Mouse (Mus musculus) heart, embryonic 12.5 days (tissue): ENCODE measurements around the gene Rsph10b. TPM values are rescaled to one million over a fixed set of nuclear protein-coding genes. Genes with fewer than 3 reads are reported as not detected.

Experiments used
- ATAC-seq: fragments of 200-750 bp; cut with Nextera tagmentation; 2 replicates; pipeline ENCODE4 v1.8.0; 2017; ENCODE audit warnings: moderate TSS enrichment, moderate library complexity; ENCODE audit not compliant: insufficient number of reproducible peaks, low FRiP score
- H3K27ac ChIP-seq: fragments of 300-500 bp; sonication (generic); 2 replicates; pipeline ENCODE4 v1.5.1; 2016; ENCODE audit warnings: mild to moderate bottlenecking, moderate library complexity; ENCODE audit not compliant: poor library complexity, severe bottlenecking
- H3K27me3 ChIP-seq: fragments of 300-500 bp; sonication (generic); replicated peaks from 2 replicates; pipeline ENCODE4 v1.6.1; 2016; ENCODE audit warnings: mild to moderate bottlenecking, moderate library complexity
- H3K36me3 ChIP-seq: fragments of 300-500 bp; sonication (generic); 2 replicates; pipeline ENCODE4 v1.6.1; 2016; ENCODE audit warnings: mild to moderate bottlenecking, moderate library complexity
- H3K4me1 ChIP-seq: fragments of 300-500 bp; sonication (generic); replicated peaks from 2 replicates; pipeline ENCODE4 v1.6.1; 2016; ENCODE audit warnings: mild to moderate bottlenecking
- H3K4me2 ChIP-seq: fragments of 300-500 bp; sonication (generic); 2 replicates; pipeline ENCODE4 v1.6.1; 2016; ENCODE audit warnings: mild to moderate bottlenecking, moderate library complexity
- H3K4me3 ChIP-seq: fragments of 300-500 bp; sonication (generic); 2 replicates; pipeline ENCODE4 v1.5.1; 2016; ENCODE audit warnings: mild to moderate bottlenecking
- H3K9ac ChIP-seq: fragments of 300-500 bp; sonication (generic); 2 replicates; pipeline ENCODE4 v1.6.1; 2016; ENCODE audit warnings: mild to moderate bottlenecking, moderate library complexity
- H3K9me3 ChIP-seq: fragments of 300-500 bp; sonication (generic); replicated peaks from 2 replicates; pipeline ENCODE4 v1.6.1; 2016; ENCODE audit warnings: mild to moderate bottlenecking, moderate library complexity
- WGBS: fragments of 180-500 bp; shearing (Covaris S2); methylation state at CpG from one replicate; pipeline ENCODE4 v1.1.7; 2016; 5-methylcytosine and 5-hydroxymethylcytosine counted together
- polyA plus RNA-seq: library from polyadenylated mRNA; unstranded; fragments of >200 nt; fragmentation: Nextera tagmentation; extraction: Ambion mirVana; gene quantifications from 2 replicates; pipeline ENCODE4 v1.2.1, GENCODE M21; 2016

The Rsph10b gene
- polyA plus RNA-seq, 1 experiment from 2014 or later: 1.3 TPM

GRCm38 (mm10) chr5:143933875-143934274, 1.0 kb downstream of the Rsph10b start:
- no peak overlapping the region for H3K4me2 ChIP-seq
- H3K4me3 ChIP-seq: no peak overlapping the region
- 0 out of 2 replicates have a peak, but pooled peaks cover 8% of the 10 kb centered on the region for H3K4me1 ChIP-seq
- H3K27me3 ChIP-seq: no peaks in the 10 kb centered on the region
- 76% methylated on average over 1 of the region's 1 CpGs for WGBS
- no peaks in the 10 kb centered on the region for H3K9me3 ChIP-seq
- ATAC-seq: no peak
- H3K27ac ChIP-seq: no peak overlapping the region
- H3K36me3 ChIP-seq: peaks cover 35% of the 10 kb centered on the region
- no peak overlapping the region for H3K9ac ChIP-seq

GRCm38 (mm10) chr5:143936156-143936555, 3.3 kb downstream of the Rsph10b start:
- H3K27ac ChIP-seq: no peak overlapping the region
- 71% methylated on average over 9 of the region's 9 CpGs for WGBS
- no peak overlapping the region for H3K4me3 ChIP-seq
- no peak overlapping the region for H3K9ac ChIP-seq
- no peak for ATAC-seq
- no peaks in the 10 kb centered on the region for H3K27me3 ChIP-seq
- peaks cover 14% of the 10 kb centered on the region for H3K36me3 ChIP-seq
- H3K9me3 ChIP-seq: 0 out of 2 replicates have a peak, but pooled peaks cover 3% of the 10 kb centered on the region
- H3K4me1 ChIP-seq: 0 out of 2 replicates have a peak, but pooled peaks cover 8% of the 10 kb centered on the region
- H3K4me2 ChIP-seq: no peak overlapping the region

DNA sequence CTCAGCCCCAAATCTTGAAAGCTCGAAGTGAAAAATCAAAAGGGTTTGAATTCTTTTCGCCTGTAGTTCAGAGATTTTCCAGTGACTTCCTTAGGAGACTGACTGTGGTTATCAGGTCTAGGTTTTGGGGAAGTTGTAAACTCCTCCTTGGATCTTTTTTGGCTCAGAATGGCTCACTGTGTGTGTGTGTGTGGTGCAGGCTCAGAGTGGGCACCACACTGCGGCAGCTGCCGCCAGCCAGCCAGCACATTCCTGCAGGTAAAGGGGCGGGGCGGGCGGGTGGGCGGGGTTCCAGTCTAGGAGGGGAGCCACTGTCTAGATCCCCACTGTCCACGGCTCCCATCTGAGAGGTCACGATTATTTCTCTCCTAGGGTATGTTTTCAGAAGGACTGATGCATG, 8.8 kb downstream of the Rsph10b start:
- WGBS: 12% methylated on average over 10 of the region's 10 CpGs
- H3K27me3 ChIP-seq: no peaks in the 10 kb centered on the region
- no peak overlapping the region for H3K27ac ChIP-seq
- H3K4me3 ChIP-seq: no peak overlapping the region
- no peak for ATAC-seq
- H3K9me3 ChIP-seq: peaks cover 9% of the 10 kb centered on the region
- H3K36me3 ChIP-seq: no peaks in the 10 kb centered on the region
- no peak overlapping the region for H3K9ac ChIP-seq
- no peak overlapping the region for H3K4me2 ChIP-seq
- 0 out of 2 replicates have a peak, but pooled peaks cover 3% of the 10 kb centered on the region for H3K4me1 ChIP-seq

GRCm38 (mm10) chr5:143943231-143944125, 10.6 kb downstream of the Rsph10b start:
- ATAC-seq: no peak
- Histone ChIP-seq H3K4me1 (no peaks in the 10 kb centered on the region), H3K4me2 (no peak overlapping the region), H3K9ac (no peak overlapping the region), H3K4me3 (no peak overlapping the region), H3K27me3 (no peaks in the 10 kb centered on the region), H3K36me3 (no peaks in the 10 kb centered on the region), H3K27ac (no peak overlapping the region), H3K9me3 (peaks cover 9% of the 10 kb centered on the region)
- WGBS: 78% methylated on average over 14 of the region's 14 CpGs

- Histone ChIP-seq H3K27ac (no peak overlapping the region), H3K4me1 (no peaks in the 10 kb centered on the region), H3K36me3 (no peaks in the 10 kb centered on the region), H3K27me3 (no peaks in the 10 kb centered on the region), H3K4me3 (no peak overlapping the region), H3K9ac (no peak overlapping the region), H3K4me2 (no peak overlapping the region), H3K9me3 (peaks cover 6% of the 10 kb centered on the region)
- 79% methylated on average over 12 of the region's 12 CpGs for WGBS
- ATAC-seq: no peak
Observed at GRCm38 (mm10) chr5:143948361-143948760, 15.5 kb downstream of the Rsph10b start.

DNA sequence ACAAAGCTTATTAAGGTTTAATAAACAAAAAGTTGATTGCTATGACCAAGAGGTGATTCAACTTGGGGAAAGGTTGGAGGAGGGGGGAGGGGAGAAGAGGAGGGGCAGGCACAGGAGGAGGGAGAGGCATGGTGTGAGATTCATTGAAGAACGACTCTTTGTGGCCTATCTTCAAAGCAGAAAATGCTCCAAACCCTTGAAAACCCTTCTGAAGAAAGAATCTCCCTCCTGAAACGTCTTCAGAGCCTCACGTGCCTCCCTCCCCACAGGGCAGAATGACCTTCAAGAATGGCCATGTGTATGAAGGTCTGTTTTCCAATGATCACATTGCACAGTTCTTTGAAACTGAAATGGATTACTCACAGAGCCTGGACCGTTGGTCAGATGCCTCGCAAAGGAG, 17.2 kb downstream of the Rsph10b start:
- H3K4me2 ChIP-seq: no peak overlapping the region
- no peak for ATAC-seq
- no peaks in the 10 kb centered on the region for H3K27me3 ChIP-seq
- no peaks in the 10 kb centered on the region for H3K4me1 ChIP-seq
- H3K9ac ChIP-seq: no peak overlapping the region
- H3K9me3 ChIP-seq: peaks cover 2% of the 10 kb centered on the region
- no peaks in the 10 kb centered on the region for H3K36me3 ChIP-seq
- 42% methylated on average over 5 of the region's 5 CpGs for WGBS
- H3K4me3 ChIP-seq: no peak overlapping the region
- no peak overlapping the region for H3K27ac ChIP-seq

DNA sequence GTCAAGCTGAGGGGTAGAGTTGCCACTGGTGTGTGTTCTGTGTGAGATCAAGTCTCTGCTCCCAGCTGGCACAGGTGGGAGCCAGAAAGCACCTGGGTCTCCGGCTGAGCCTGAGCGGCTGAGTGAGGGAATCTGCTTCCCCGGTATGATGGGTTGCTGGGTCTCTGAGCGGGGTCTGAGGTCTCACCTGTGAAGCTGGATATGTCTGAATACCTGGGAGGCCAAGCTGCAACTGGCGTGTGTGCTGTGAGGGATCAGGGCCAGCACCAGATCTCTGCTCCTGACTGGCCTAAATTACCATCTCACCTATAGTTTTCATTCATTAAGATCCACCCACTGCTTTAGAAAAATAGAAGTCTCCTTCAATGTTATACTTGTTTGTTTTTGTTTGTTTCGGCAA, 24.3 kb downstream of the Rsph10b start:
- Histone ChIP-seq H3K27ac (no peak overlapping the region), H3K4me3 (no peak overlapping the region), H3K27me3 (no peaks in the 10 kb centered on the region), H3K9me3 (peaks cover 10% of the 10 kb centered on the region), H3K4me1 (no peaks in the 10 kb centered on the region), H3K9ac (no peak overlapping the region), H3K36me3 (no peaks in the 10 kb centered on the region), H3K4me2 (no peak overlapping the region)
- ATAC-seq: no peak
- 89% methylated on average over 6 of the region's 6 CpGs for WGBS

DNA sequence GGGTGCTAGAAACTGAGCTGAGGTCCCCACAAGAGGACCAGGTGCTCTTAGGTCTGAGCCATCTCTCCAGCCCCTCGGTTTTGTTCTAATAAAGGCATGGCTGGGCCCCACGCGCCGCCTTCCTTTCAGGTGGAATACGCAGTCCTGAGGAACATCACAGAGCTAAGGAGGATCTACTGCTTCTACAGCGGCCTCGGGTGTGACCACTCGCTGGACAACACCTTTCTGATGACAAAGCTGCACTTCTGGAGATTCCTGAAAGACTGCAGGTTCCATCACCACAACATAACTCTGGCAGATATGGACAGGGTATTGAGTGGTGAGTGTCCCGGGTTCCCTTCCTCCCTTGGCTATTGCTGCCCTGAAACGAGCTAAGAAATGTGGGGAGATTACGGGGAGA, 26.7 kb downstream of the Rsph10b start:
- Histone ChIP-seq H3K4me3 (no peak overlapping the region), H3K9me3 (peaks cover 10% of the 10 kb centered on the region), H3K27ac (no peak overlapping the region), H3K36me3 (no peaks in the 10 kb centered on the region), H3K4me2 (no peak overlapping the region), H3K4me1 (no peaks in the 10 kb centered on the region), H3K27me3 (no peaks in the 10 kb centered on the region), H3K9ac (no peak overlapping the region)
- no peak for ATAC-seq
- WGBS: 87% methylated on average over 11 of the region's 11 CpGs

GRCm38 (mm10) chr5:143961176-143961575, 28.3 kb downstream of the Rsph10b start:
- Histone ChIP-seq H3K4me3 (no peak overlapping the region), H3K36me3 (no peaks in the 10 kb centered on the region), H3K9ac (no peak overlapping the region), H3K27me3 (no peaks in the 10 kb centered on the region), H3K9me3 (peaks cover 10% of the 10 kb centered on the region), H3K27ac (no peak overlapping the region), H3K4me1 (no peaks in the 10 kb centered on the region), H3K4me2 (no peak overlapping the region)
- ATAC-seq: no peak
- 84% methylated on average over 8 of the region's 8 CpGs for WGBS

DNA sequence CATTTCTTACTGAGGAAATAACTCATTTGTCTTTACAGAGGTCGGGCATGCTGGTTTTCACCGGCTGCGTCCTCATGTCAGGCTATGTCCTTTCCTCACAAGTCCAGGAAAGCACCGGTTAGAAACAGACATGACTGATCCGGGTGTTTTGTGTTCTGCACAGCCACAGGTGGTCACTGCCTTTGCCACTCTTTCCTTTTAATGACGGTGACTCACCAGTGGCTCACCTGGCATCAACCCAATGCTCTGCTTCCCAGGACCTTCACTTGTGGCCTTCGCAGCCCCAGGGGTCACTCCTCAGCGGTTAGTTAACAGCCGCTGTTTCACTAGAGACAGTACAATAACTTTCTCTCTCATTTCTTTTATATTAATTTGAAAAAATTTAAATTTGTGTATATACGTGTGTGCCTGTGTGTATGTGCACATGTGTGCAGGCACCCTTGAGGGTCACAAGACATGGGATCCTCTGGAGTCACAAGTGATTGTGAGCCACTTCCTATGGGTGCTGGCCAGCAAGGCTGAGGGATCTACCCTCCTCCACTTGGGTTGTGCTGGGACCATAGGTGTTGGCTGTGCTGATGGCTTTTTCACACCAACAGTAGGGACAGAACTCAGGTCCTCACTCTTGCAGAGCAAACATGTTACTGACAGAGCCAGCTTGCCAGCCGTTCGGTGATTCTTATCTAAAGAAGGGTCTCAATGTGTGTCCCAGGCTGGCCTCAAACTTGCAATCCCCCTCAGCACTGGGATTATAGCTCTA, 32.9 kb downstream of the Rsph10b start:
- Histone ChIP-seq H3K27ac (no peak overlapping the region), H3K4me3 (no peak overlapping the region), H3K9ac (no peak overlapping the region), H3K9me3 (no peaks in the 10 kb centered on the region), H3K4me2 (no peak overlapping the region), H3K27me3 (no peaks in the 10 kb centered on the region), H3K36me3 (no peaks in the 10 kb centered on the region), H3K4me1 (no peaks in the 10 kb centered on the region)
- 81% methylated on average over 12 of the region's 12 CpGs for WGBS
- ATAC-seq: no peak

DNA sequence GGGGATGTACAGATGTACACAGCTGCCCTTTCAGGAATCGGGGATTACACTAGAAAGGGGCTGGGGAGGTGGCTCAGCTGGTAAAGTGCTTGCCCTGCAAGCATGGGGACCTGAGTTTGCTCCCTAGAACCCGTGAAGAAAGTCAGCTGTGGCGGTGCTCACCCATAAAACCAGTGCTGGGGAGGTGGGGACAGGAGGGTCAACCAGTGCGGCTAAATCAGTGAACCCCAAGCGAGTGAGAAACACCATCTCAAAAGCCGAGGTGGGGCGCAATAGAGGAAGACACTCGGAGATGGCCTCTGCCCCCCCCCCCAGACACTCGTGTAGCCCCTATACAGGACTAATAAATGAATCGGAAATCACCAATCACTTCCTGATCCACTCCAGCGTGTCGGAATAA, 33.8 kb downstream of the Rsph10b start:
- no peak overlapping the region for H3K4me3 ChIP-seq
- no peak overlapping the region for H3K9ac ChIP-seq
- WGBS: 85% methylated on average over 12 of the region's 12 CpGs
- H3K36me3 ChIP-seq: no peaks in the 10 kb centered on the region
- no peaks in the 10 kb centered on the region for H3K27me3 ChIP-seq
- H3K27ac ChIP-seq: no peak overlapping the region
- no peak for ATAC-seq
- H3K4me2 ChIP-seq: no peak overlapping the region
- no peaks in the 10 kb centered on the region for H3K4me1 ChIP-seq
- no peaks in the 10 kb centered on the region for H3K9me3 ChIP-seq
